Mouse (Mus musculus) heart, adult 11 months (tissue): ENCODE measurements around the gene Rnf6.
"Not testable (repeated sequence)": the region's sequence is repeated elsewhere in the genome, so short reads cannot be mapped to it uniquely, and the experiment has no call there.

ENCODE experiments used
- DNase-seq: peaks from one replicate; pipeline ENCODE4 v3.0.0; 2022

Rnf6 gene

GRCm38 (mm10) chr5:146229869-146230650 lies 8.7 kb upstream of the Rnf6 start:
- peak; percentile 85 for DNase-seq

DNA sequence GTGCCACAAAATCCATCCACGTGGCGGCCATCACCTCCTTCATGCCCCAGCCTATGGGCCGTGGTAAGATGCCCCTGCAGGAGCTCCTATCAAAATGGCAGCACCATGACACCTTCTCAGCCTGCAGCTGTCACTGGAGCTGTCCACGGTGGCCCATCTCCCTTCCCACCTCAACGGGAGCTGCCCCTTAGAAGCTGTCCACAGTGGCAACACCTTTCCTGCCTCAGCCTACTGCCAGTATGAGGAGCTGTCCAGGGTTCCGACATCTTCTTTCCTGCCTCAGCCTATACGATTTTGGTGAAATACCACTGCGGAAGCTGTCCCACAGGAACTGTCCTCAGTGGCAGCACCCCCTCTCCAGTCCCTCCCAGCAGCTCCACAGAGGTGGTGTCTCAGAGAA lies 6.1 kb upstream of the Rnf6 start:
- peak; percentile 83 for DNase-seq

- DNase-seq: peak; percentile 86
Observed at GRCm38 (mm10) chr5:146223786-146224185, 2.4 kb upstream of the Rnf6 start.

GRCm38 (mm10) chr5:146221722-146222121 lies 367 bp upstream of the Rnf6 start:
- peak; percentile 41 for DNase-seq

GRCm38 (mm10) chr5:146220501-146220878 lies 865 bp downstream of the Rnf6 start:
- DNase-seq: no peak

GRCm38 (mm10) chr5:146205537-146205936 lies 15.8 kb downstream of the Rnf6 start:
- peak; percentile 72 for DNase-seq

DNA sequence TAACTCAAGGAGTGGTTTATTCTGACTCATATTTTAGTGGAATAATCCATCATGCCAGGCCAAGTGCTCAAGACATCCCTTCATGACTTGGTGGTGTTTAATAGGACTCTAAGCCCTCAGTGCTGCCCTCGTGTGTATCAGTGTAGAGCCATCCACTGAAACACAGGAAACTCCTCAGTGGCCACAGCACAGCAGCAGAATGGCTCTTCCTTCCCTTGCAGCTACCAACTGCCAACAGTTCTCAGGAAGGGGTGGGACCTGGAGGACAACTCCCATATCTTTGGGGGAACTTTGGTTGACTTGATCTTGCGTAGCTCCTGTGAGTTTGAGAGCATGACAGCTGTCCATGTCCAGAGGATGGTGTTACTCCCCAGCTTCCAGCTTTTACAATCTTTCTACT lies 17.4 kb downstream of the Rnf6 start:
- peak; percentile 57 for DNase-seq

GRCm38 (mm10) chr5:146200580-146200979 lies 20.8 kb downstream of the Rnf6 start:
- DNase-seq: peak; percentile 11

- DNase-seq: peak; percentile 40
Observed at GRCm38 (mm10) chr5:146199540-146199939, 21.8 kb downstream of the Rnf6 start.

DNA sequence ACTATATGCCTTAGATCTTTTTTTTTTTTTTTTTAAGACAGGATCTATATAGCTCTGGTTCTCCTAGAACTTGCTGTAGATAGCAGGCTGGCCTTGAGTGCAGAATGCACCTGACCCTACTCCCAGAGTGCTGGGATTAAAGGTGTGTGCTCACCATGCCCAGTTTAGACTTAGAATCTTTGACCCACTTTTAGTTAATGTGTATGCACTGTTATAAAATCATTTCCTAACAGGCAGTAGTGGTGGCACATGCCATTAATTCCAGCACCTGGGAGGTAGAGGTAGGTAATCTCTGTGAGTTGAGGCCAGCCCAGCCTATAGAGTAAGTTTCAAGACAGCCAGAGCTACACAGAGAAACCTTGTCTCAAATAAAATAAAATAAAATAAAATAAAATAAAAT lies 22.3 kb downstream of the Rnf6 start:
- DNase-seq: no peak

- DNase-seq: peak; percentile 73
Observed at GRCm38 (mm10) chr5:146193360-146193759, 28.0 kb downstream of the Rnf6 start.

DNA sequence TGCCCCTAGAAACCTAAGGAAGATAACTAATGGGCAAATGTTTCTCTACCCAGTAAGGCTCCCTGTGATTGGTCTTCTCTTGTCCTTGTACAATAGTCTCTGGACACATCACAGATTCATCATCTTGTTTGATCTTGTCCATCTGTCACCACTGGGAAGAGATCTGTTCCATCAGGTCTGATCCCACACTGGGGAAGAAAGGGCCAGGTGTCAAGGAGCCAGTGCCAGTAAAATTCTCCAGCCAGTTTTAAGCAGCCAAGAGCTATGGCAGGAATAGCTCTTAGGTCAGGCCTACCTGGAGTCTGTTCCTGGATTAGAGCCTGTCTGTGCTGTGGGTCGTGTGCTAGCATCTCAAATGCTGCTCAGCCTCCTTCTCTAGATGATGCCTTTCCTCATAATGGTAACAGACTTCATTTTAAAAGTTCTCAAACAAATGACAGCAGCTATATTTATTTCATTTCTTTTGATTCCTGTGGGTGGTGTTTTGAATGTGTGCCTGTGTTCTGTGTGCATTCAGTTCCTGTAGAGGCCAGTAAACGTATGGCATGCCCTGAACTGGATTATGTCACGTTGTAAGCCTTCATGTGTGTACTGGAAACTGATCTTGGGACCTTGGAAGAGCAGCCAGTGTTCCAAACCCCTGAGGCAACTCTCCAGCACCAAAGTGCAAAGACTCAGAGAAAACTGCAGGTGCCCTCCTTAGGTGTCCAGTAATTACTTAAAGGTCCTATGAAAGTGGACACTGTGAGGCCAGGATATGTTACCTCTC lies 30.7 kb downstream of the Rnf6 start:
- DNase-seq: no peak

- no peak for DNase-seq
Observed at GRCm38 (mm10) chr5:146190093-146190492, 31.3 kb downstream of the Rnf6 start.

GRCm38 (mm10) chr5:146188712-146189111 lies 32.6 kb downstream of the Rnf6 start:
- DNase-seq: no peak

DNA sequence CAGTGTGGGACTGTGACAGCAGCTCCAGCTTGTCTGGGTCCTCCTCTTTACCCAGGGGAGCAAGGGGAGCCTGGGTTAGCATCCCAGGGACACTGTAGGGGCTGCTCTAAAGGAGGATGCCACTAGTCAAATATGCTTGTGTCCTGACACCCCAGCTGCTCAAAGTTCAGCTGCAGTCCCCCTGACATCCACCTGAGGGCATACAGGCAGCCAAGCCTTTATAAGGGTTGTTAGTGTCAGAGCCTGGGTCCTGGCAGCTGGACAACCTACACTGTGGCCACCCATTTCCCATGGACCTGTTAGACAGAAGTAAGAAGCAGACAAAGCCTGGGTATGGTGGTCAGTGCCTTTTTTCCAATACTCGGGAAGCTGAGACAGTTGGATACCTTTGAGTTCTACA lies 33.2 kb downstream of the Rnf6 start:
- no peak for DNase-seq

GRCm38 (mm10) chr5:146187441-146187840 lies 33.9 kb downstream of the Rnf6 start:
- DNase-seq: peak; percentile 93

DNA sequence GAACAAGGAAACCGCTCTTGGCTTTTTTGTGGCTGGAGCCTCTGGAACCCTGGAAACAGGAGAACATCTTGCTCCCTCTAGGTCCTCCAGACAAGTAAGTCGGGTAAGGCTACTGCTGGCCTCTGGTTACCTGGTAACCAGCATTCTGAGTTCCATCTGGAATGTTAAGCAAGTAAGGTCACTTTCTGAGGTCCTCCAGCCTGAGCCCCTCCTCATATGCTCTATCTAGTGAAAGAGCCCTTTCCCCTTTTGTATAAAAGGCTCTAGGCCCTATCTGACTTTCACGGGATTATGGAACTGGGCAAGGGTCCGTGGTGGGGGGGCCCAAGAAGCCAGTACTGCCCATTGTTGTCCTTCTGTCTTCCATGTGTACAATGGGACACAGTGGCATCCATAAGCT lies 36.2 kb downstream of the Rnf6 start, which contains the start of gene 1700001J03Rik:
1700001J03Rik (minus strand) TSS at position 101 of the 400 bp plus-strand sequence.
- DNase-seq: not testable (repeated sequence)

DNA sequence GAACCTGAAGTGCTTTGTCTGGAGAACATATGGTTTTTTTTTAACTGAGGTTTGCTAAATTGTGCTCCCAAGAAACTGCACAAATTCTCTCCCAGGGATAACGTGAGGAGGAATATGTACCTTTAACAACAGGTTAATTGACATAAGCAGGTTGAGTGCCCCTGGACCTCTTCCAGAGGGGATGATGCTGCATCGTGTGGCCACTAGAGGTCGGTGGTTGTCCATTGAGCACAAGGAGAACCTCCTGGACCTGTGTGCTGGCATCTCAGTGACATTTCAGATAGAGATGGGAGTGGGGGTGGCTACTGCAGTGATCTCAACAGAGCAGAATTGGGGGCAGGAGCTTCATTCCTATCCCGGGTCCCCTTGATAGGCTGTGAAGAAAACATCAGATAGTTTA lies 48.6 kb downstream of the Rnf6 start:
- DNase-seq: not testable (repeated sequence)

DNA sequence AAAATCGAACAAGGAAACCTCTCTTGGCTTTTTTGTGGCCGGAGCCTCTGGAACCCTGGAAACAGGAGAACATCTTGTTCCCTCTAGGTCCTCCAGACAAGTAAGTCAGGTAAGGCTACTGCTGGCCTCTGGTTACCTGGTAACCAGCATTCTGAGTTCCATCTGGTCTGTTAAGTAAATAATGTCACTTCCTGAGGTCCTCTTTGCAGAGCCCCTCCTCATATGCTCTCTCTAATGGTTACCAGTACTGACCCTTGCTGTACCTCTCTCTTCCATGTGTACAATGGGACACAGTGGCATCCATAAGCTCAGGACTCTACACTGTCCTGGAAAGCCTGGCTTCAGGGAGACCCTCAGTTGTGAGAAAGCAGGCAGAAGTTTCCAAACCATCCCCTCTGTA lies 50.7 kb downstream of the Rnf6 start, which contains the start of gene Gm6309:
Gm6309 (minus strand) TSS at position 101 of the 400 bp plus-strand sequence.
- not testable (repeated sequence) for DNase-seq

DNA sequence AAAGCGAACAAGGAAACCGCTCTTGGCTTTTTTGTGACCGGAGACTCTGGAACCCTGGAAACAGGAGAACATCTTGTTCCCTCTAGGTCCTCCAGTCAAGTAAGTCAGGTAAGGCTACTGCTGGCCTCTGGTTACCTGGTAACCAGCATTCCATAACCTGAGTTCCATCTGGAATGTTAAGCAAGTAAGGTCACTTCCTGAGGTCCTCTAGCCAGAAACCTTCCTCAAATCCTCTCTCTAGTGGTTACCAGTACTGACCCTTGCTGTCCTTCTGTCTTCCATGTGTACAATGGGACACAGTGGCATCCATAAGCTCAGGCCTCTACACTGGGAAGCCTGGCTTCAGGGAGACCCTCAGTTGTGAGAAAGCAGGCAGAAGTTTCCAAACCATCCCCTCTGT lies 60.9 kb downstream of the Rnf6 start, which contains the start of gene Gm5565:
Gm5565 (minus strand) TSS at position 101 of the 400 bp plus-strand sequence.
- peak; percentile 45 for DNase-seq
